In the genomic region with DNA sequence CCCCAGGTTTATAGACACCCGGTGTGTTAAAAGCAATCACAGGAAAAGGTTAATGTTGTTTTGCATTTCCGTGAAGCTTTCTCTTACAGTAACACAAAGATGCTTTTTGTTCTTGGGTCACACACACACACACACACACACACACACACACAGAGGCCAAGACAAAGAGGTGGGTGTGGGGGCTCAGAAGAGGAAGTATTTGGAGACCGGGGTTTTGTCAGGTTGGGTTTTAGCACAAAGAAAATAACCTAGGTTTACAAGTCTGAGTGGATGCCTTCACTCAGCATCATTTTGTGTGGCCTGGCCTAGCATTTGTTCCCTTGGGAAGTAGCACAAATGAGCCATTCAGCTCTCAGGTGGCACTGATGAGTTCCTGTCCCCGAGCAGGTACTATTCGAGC, we compare ENCODE assay signal across 13 mouse cellular contexts. TPM values are rescaled to one million over a fixed set of nuclear protein-coding genes. Genes with fewer than 3 reads are reported as not detected.
DNase-seq lines count a peak whose midpoint lies in the region; ATAC-seq and TF ChIP-seq lines count a peak whose summit lies in the region.
"Had no signal": no experiment of that assay in that cellular context is flagged by ENCODE, and none has a peak within 500 bp of the region (broad histone marks: within the 10 kb centered on the region; RNA-seq: fewer than 3 reads in every experiment).

No protein-coding gene starts in this region.

- 12% methylated on average over 5 of the region's 5 CpGs for WGBS in forebrain, postnatal 0 days
- 30% methylated on average over 5 of the region's 5 CpGs for WGBS in midbrain, embryonic 12.5 days

- H3K36me3 ChIP-seq in forebrain, postnatal 0 days (ENCODE audit: insufficient read depth): peaks cover 25% of the 10 kb centered on the region
- 0 out of 2 replicates have a peak, but pooled peaks cover 5% of the 10 kb centered on the region for H3K36me3 ChIP-seq in midbrain, embryonic 12.5 days

- no peaks in the 10 kb centered on the region for H3K9me3 ChIP-seq in forebrain, postnatal 0 days (ENCODE audit: low read length)
- H3K9me3 ChIP-seq in midbrain, embryonic 12.5 days: no peaks in the 10 kb centered on the region

- peaks cover 18% of the 10 kb centered on the region; the same call in 1 of the 2 replicates for H3K4me1 ChIP-seq in forebrain, postnatal 0 days (ENCODE audit: insufficient read depth)
- H3K4me1 ChIP-seq in midbrain, embryonic 12.5 days: peaks cover 80% of the 10 kb centered on the region

- no peak overlapping the region for H3K4me2 ChIP-seq in forebrain, postnatal 0 days (ENCODE audit: low read depth)
- 0 out of 2 replicates have a peak overlapping the region, but pooled peaks have one; percentile 5 for H3K4me2 ChIP-seq in midbrain, embryonic 12.5 days (replicated peaks)
- H3K4me2 ChIP-seq: heart, embryonic 11.5 days had no signal

- H3K27me3 ChIP-seq in forebrain, postnatal 0 days (ENCODE audit: insufficient read depth, low read length): no peaks in the 10 kb centered on the region
- no peaks in the 10 kb centered on the region for H3K27me3 ChIP-seq in midbrain, embryonic 12.5 days

- H3K9ac ChIP-seq in forebrain, postnatal 0 days: no peak overlapping the region
- no peak overlapping the region for H3K9ac ChIP-seq in midbrain, embryonic 12.5 days (replicated peaks)

- peak; percentile 56 for DNase-seq in R1 (ENCODE audit: low read depth, low spot score)
- peak; percentile 56 for DNase-seq in ZHBTc4 (ENCODE audit: low read depth, low spot score)
- DNase-seq in forebrain, postnatal 0 days: no peak
- no peak for DNase-seq in adrenal gland, postnatal 25 days
- DNase-seq in T-cell, adult 2 months (ENCODE audit: low spot score): no peak
- DNase-seq: adrenal gland, postnatal 10 days; cerebellum, adult 8-10 months; kidney, adult 11 months had no signal

- H3K27ac ChIP-seq in forebrain, postnatal 0 days (ENCODE audit: low read depth, low read length): peak overlapping the region; percentile 68; the same call in 1 of the 2 replicates
- peak overlapping the region; percentile 94 for H3K27ac ChIP-seq in midbrain, embryonic 12.5 days (replicated peaks)

- no peak for TF ChIP-seq CTCF in forebrain, postnatal 0 days (IDR thresholded peaks at IDR 0.05; ENCODE audit: low read depth)

- H3K4me3 ChIP-seq in forebrain, postnatal 0 days (ENCODE audit: low read depth, low read length): no peak overlapping the region
- no peak overlapping the region for H3K4me3 ChIP-seq in midbrain, embryonic 12.5 days
- H3K4me3 ChIP-seq: myocyte had no signal

- peak; percentile 12; the same call in 1 of the 2 replicates for ATAC-seq in forebrain, postnatal 0 days
- 0 out of 2 replicates have a peak, but pooled peaks have one; percentile 14 for ATAC-seq in midbrain, embryonic 12.5 days (ENCODE audit: low FRiP score, low read depth)
- ATAC-seq in frontal cortex, adult (ENCODE audit: low TSS enrichment): no peak
- ATAC-seq: lung, postnatal 0 days had no signal

RNA-seq across cellular contexts. Expression of a gene that starts 59.8 kb away (rescaled TPM):
- total RNA-seq in forebrain, postnatal 0 days (2014; rRNA removed): 0.24 and 0.77 TPM in 2 replicates
- 4.8 and 6.0 TPM in 2 replicates for polyA plus RNA-seq in forebrain, postnatal 0 days (2015; fragmentation: Nextera tagmentation; extraction: Ambion mirVana)
- polyA plus RNA-seq in midbrain, embryonic 12.5 days (2016; fragmentation: Nextera tagmentation; extraction: Ambion mirVana): 5.4 and 6.1 TPM in 2 replicates
- total RNA-seq in adrenal gland, postnatal 25 days (2021): 24.4 and 26.0 TPM in 2 replicates

Comparison
In these comparisons a context has a peak if more than half of its experiments do, and no peak if none do; other contexts are left out.
1. DNase-seq: peak in R1 (single experiment) and ZHBTc4 (single experiment); none in forebrain, postnatal 0 days (single experiment), adrenal gland, postnatal 25 days (single experiment) and T-cell, adult 2 months (single experiment).
2. RNA of a gene that starts 59.8 kb away (total RNA-seq): 24.4 to 26.0 TPM in adrenal gland, postnatal 25 days; 0.24 to 0.77 TPM in forebrain, postnatal 0 days; every median in the first group is over 10 times any median in the second.